Mouse (Mus musculus): Measurements from ENCODE around the gene Fbxl7. TPM values are rescaled to one million over a fixed set of nuclear protein-coding genes. Genes with fewer than 3 reads are reported as not detected.

The Fbxl7 gene
- polyA plus RNA-seq, 1 experiment from 2014 or later = 15.8 TPM

DNA sequence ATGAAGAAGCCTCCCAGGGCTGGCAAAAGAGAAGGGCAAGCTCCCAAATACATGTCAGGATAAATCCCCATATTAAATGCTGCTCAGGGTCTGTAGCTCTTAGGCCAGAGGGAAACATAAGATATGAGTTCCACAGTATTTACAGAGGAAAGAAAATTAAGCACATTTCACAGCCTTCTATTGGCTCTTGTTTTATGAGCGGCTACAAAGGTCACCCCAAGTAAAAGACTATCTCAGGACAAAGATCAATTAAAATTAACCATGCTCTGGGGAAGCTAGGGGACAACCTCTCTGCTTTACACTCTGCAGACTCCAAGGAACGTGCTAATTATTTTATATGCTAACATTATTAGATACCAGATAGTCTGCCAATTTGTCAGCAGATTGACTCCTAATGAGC lies 9.4 kb downstream of the Fbxl7 start:
- no peak for ATAC-seq (replicated peaks; ENCODE audit: low FRiP score)

DNA sequence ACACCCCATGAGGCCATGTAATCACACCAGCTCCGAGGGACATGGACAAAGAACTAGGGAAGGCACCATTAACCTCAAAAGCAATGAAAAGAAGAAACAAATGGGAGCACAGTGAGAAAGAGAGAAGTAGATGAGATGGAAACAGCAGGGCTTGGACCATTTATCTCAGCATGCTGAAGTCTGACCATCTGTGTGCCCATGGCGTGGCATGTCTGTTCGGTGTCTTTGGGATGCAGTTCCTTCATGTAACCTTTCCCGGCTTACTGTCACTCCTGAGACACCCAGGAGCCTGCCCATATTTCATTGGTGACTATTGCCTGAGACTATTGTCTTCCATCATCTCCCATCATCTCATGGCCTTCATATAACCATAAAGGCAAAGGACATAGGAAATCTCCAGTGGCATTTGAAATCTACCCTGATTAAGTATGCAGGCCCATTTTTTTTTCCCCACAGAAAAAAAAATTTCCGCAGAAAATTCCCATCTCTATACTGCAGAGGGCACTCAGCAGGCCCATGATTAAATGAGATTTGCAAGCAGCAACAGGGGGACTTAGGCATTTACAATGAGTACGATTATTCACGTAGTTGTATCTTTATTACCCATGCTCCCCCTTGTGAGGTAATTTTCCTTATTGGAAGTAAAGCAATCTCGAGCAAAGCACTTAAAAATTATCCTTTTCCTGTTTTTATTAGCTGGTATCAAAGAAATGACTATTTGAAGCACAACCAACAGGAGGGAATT lies 15.0 kb downstream of the Fbxl7 start:
- ATAC-seq (replicated peaks; ENCODE audit: low FRiP score) = no peak
- Histone ChIP-seq H3K4me2 (ENCODE audit: low read depth, low read length, severe bottlenecking) (no peak overlapping the region), H3K36me3 (ENCODE audit: control insufficient read depth, insufficient read depth, low read length) (no peaks in the 10 kb centered on the region), H3K4me1 (replicated peaks; ENCODE audit: control insufficient read depth, insufficient read depth, low read length) (no peaks in the 10 kb centered on the region), H3K9ac (ENCODE audit: low read length) (no peak overlapping the region), H3K9me3 (ENCODE audit: control insufficient read depth, low read length) (no peaks in the 10 kb centered on the region), H3K27ac (ENCODE audit: low read depth, low read length) (no peak overlapping the region), H3K27me3 (ENCODE audit: control insufficient read depth, insufficient read depth, low read length) (no peaks in the 10 kb centered on the region), H3K4me3 (ENCODE audit: low read depth, low read length) (no peak overlapping the region)
- 85% methylated on average over 8 of the region's 8 CpGs for WGBS
- no peak for DNase-seq (ENCODE audit: low spot score)

More for the DNA sequence above, 9.4 kb downstream of the Fbxl7 start:
- Histone ChIP-seq H3K36me3 (ENCODE audit: control insufficient read depth, insufficient read depth, low read length) (no peaks in the 10 kb centered on the region), H3K9me3 (ENCODE audit: control insufficient read depth, low read length) (no peaks in the 10 kb centered on the region), H3K27ac (ENCODE audit: low read depth, low read length) (no peak overlapping the region), H3K4me3 (ENCODE audit: low read depth, low read length) (no peak overlapping the region), H3K4me2 (ENCODE audit: low read depth, low read length, severe bottlenecking) (no peak overlapping the region), H3K4me1 (replicated peaks; ENCODE audit: control insufficient read depth, insufficient read depth, low read length) (no peaks in the 10 kb centered on the region), H3K27me3 (ENCODE audit: control insufficient read depth, insufficient read depth, low read length) (no peaks in the 10 kb centered on the region), H3K9ac (ENCODE audit: low read length) (no peak overlapping the region)
- no peak for DNase-seq (ENCODE audit: low spot score)
- 46% methylated on average over 2 of the region's 2 CpGs for WGBS

DNA sequence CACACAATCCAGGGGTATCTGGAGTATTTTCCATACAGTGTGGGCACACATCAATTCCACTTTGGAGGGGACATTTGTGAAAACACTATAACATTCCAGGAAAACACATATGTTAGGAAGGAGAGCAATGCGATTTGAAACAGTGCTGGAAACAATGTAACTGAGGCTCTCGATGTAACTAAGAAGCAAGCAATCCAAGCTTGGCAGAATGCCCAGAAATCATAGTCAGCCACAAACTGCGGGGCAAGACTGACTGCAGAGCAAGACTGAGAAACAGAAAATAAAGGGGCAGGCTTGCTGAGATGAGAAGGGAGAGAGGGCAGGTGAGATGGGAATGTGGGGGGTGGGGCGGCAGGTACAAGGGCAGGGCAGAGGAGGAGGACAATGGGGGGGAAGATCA lies 19.7 kb downstream of the Fbxl7 start:
- Histone ChIP-seq H3K36me3 (ENCODE audit: control insufficient read depth, insufficient read depth, low read length) (no peaks in the 10 kb centered on the region), H3K4me1 (replicated peaks; ENCODE audit: control insufficient read depth, insufficient read depth, low read length) (no peaks in the 10 kb centered on the region), H3K27ac (ENCODE audit: low read depth, low read length) (no peak overlapping the region), H3K9ac (ENCODE audit: low read length) (no peak overlapping the region), H3K27me3 (ENCODE audit: control insufficient read depth, insufficient read depth, low read length) (no peaks in the 10 kb centered on the region), H3K9me3 (ENCODE audit: control insufficient read depth, low read length) (no peaks in the 10 kb centered on the region), H3K4me2 (ENCODE audit: low read depth, low read length, severe bottlenecking) (no peak overlapping the region), H3K4me3 (ENCODE audit: low read depth, low read length) (no peak overlapping the region)
- 41% methylated on average over 4 of the region's 4 CpGs for WGBS
- DNase-seq (ENCODE audit: low spot score) = no peak
- no peak; the same call in 1 of the 2 replicates for ATAC-seq (replicated peaks; ENCODE audit: low FRiP score)

DNA sequence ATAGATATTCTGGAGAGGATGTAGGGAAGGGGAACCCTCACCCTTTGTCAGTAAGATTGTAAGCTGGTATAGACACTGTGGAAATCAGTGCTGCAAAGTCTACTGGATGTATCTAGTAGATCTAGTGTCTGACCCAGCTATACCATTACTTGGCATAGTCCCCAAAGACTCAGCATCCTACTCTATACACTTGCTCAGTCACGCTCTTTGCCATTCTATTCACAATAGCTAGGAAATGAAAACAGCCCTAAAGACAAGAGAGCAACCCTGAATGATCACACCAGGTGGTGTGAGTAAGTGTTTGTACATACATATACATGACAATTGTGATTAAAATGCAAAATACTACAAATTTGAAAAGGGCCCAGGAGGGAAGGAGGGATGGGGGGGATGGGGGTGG lies 23.1 kb downstream of the Fbxl7 start:
- Histone ChIP-seq H3K4me1 (replicated peaks; ENCODE audit: control insufficient read depth, insufficient read depth, low read length) (no peaks in the 10 kb centered on the region), H3K4me3 (ENCODE audit: low read depth, low read length) (no peak overlapping the region), H3K27me3 (ENCODE audit: control insufficient read depth, insufficient read depth, low read length) (no peaks in the 10 kb centered on the region), H3K4me2 (ENCODE audit: low read depth, low read length, severe bottlenecking) (no peak overlapping the region), H3K9ac (ENCODE audit: low read length) (no peak overlapping the region), H3K27ac (ENCODE audit: low read depth, low read length) (no peak overlapping the region), H3K9me3 (ENCODE audit: control insufficient read depth, low read length) (no peaks in the 10 kb centered on the region), H3K36me3 (ENCODE audit: control insufficient read depth, insufficient read depth, low read length) (no peaks in the 10 kb centered on the region)
- DNase-seq (ENCODE audit: low spot score) = no peak
- no peak for ATAC-seq (replicated peaks; ENCODE audit: low FRiP score)
- WGBS = 58% methylated on average over 1 of the region's 1 CpGs

DNA sequence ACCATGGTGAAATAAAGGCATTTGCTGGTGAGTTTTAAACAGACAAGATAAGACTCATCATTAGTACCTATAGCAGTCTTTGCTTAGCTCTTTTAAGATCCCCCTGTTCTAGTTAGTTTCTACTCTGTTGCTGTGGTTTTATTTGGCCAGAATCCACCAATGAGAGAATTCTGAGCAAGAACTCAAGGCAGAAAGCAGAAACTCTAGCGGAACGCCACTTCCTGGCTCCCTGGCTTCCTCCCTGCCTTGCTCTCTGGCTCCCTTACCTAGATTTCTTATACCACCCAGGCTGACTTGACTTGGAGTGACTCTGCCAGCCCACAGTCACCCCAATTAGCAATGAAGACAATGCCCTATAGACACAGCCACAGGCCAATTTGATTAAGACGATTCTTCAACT lies 26.2 kb downstream of the Fbxl7 start:
- Histone ChIP-seq H3K9me3 (ENCODE audit: control insufficient read depth, low read length) (no peaks in the 10 kb centered on the region), H3K27ac (ENCODE audit: low read depth, low read length) (no peak overlapping the region), H3K4me3 (ENCODE audit: low read depth, low read length) (no peak overlapping the region), H3K9ac (ENCODE audit: low read length) (no peak overlapping the region), H3K4me2 (ENCODE audit: low read depth, low read length, severe bottlenecking) (no peak overlapping the region), H3K4me1 (replicated peaks; ENCODE audit: control insufficient read depth, insufficient read depth, low read length) (no peaks in the 10 kb centered on the region), H3K36me3 (ENCODE audit: control insufficient read depth, insufficient read depth, low read length) (no peaks in the 10 kb centered on the region), H3K27me3 (ENCODE audit: control insufficient read depth, insufficient read depth, low read length) (no peaks in the 10 kb centered on the region)
- ATAC-seq (replicated peaks; ENCODE audit: low FRiP score) (no peak), DNase-seq (ENCODE audit: low spot score) (no peak)
- 91% methylated on average over 3 of the region's 3 CpGs for WGBS

DNA sequence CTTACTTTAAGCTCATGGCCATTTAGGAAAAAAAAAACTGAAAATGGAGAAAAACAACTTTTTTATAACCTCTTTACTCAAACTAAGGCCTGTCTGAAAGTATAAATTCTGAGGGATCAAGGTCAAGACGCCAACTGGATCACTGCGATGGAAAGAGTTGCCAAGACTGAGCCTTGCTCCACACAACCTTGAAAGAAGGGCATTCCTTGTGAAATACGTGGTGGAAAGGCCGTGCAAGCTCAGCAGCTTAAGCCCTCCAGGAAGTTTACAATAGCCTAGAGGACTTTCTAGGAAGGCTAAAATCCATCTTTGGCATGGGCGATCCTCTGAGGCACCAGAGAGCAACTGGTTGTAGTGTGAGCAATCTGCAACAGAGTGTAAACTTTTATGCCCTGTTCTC lies 27.9 kb downstream of the Fbxl7 start:
- DNase-seq (ENCODE audit: low spot score) (no peak), ATAC-seq (replicated peaks; ENCODE audit: low FRiP score) (no peak)
- no peaks in the 10 kb centered on the region for H3K36me3 ChIP-seq (ENCODE audit: control insufficient read depth, insufficient read depth, low read length)
- no peak overlapping the region for H3K27ac ChIP-seq (ENCODE audit: low read depth, low read length)
- H3K9ac ChIP-seq (ENCODE audit: low read length) = no peak overlapping the region
- H3K4me3 ChIP-seq (ENCODE audit: low read depth, low read length) = no peak overlapping the region
- 83% methylated on average over 5 of the region's 5 CpGs for WGBS
- no peak overlapping the region for H3K4me2 ChIP-seq (ENCODE audit: low read depth, low read length, severe bottlenecking)
- H3K27me3 ChIP-seq (ENCODE audit: control insufficient read depth, insufficient read depth, low read length) = no peaks in the 10 kb centered on the region
- no peaks in the 10 kb centered on the region for H3K4me1 ChIP-seq (replicated peaks; ENCODE audit: control insufficient read depth, insufficient read depth, low read length)
- H3K9me3 ChIP-seq (ENCODE audit: control insufficient read depth, low read length) = no peaks in the 10 kb centered on the region

DNA sequence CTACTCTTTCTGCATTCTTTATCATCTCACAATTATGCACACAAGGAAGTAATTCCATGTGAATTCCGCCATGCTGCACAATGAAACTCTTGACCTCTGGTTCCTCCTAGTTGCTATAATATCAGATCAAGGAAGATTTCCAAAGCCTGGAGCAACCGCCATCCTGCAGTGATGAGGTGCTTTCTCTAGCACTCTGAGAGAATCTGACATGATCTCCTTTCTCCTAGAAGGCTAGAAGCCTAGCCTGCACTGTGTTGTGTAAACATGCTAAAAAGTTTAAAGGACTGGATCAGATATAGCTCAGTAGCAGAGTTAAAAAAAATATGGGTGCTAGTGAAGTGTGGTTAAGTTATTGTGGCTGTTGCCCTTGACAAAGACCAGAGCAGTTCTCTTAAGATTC lies 33.2 kb downstream of the Fbxl7 start:
- ATAC-seq (replicated peaks; ENCODE audit: low FRiP score) = no peak
- no peak overlapping the region for H3K4me3 ChIP-seq (ENCODE audit: low read depth, low read length)
- no peak overlapping the region for H3K4me2 ChIP-seq (ENCODE audit: low read depth, low read length, severe bottlenecking)
- H3K27ac ChIP-seq (ENCODE audit: low read depth, low read length) = no peak overlapping the region
- H3K36me3 ChIP-seq (ENCODE audit: control insufficient read depth, insufficient read depth, low read length) = no peaks in the 10 kb centered on the region
- 83% methylated on average over 2 of the region's 2 CpGs for WGBS
- no peaks in the 10 kb centered on the region for H3K9me3 ChIP-seq (ENCODE audit: control insufficient read depth, low read length)
- no peaks in the 10 kb centered on the region for H3K4me1 ChIP-seq (replicated peaks; ENCODE audit: control insufficient read depth, insufficient read depth, low read length)
- no peaks in the 10 kb centered on the region for H3K27me3 ChIP-seq (ENCODE audit: control insufficient read depth, insufficient read depth, low read length)
- no peak overlapping the region for H3K9ac ChIP-seq (ENCODE audit: low read length)
- DNase-seq (ENCODE audit: low spot score) = no peak

DNA sequence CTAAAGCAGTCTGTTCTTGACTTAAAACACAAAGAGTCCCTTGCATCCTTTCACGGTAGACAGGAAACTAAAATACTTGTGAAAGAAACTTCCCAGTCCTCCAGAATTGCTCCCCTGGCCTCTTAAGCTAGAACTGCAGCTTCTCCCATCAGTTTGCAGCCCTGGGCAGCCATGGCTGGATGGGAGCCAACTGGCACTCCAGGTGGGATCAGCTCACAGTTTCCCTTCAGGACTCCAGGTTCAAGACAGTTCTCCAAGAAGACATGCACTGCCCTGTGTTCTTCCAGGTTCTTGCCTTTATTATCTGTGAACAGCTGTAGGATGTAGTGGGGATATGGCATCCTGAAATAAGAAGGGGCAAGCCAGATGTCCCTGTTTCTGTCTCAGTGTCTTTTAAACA lies 45.8 kb downstream of the Fbxl7 start:
- no peak for DNase-seq (ENCODE audit: low spot score)
- Histone ChIP-seq H3K9me3 (ENCODE audit: control insufficient read depth, low read length) (no peaks in the 10 kb centered on the region), H3K4me3 (ENCODE audit: low read depth, low read length) (no peak overlapping the region), H3K4me1 (replicated peaks; ENCODE audit: control insufficient read depth, insufficient read depth, low read length) (no peaks in the 10 kb centered on the region), H3K27ac (ENCODE audit: low read depth, low read length) (no peak overlapping the region), H3K4me2 (ENCODE audit: low read depth, low read length, severe bottlenecking) (no peak overlapping the region), H3K9ac (ENCODE audit: low read length) (no peak overlapping the region), H3K36me3 (ENCODE audit: control insufficient read depth, insufficient read depth, low read length) (no peaks in the 10 kb centered on the region), H3K27me3 (ENCODE audit: control insufficient read depth, insufficient read depth, low read length) (no peaks in the 10 kb centered on the region)
- ATAC-seq (replicated peaks; ENCODE audit: low FRiP score) = no peak
- 67% methylated on average over 1 of the region's 1 CpGs for WGBS

DNA sequence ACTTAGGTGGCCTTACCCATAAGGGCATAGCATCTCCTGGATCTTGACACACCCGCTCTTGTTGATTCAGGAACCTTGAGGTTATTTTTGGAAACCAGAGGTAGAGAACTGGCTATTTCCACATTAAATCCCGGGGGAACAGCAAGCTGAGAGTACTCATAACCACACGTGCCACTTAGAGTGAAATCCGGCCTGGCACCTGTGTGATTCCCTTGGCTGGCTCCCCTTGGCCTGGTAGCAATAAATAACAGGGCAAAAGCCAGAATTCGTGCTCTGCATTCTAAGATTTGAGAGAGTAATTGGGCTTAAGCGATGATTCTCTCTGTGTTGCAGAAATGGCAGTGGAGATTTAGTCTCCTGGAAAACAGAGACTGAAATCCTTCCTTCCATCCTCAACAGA lies 53.2 kb downstream of the Fbxl7 start:
- Histone ChIP-seq H3K4me3 (ENCODE audit: low read depth, low read length) (no peak overlapping the region), H3K9me3 (ENCODE audit: control insufficient read depth, low read length) (no peaks in the 10 kb centered on the region), H3K9ac (ENCODE audit: low read length) (no peak overlapping the region), H3K27me3 (ENCODE audit: control insufficient read depth, insufficient read depth, low read length) (no peaks in the 10 kb centered on the region), H3K4me2 (ENCODE audit: low read depth, low read length, severe bottlenecking) (no peak overlapping the region), H3K4me1 (replicated peaks; ENCODE audit: control insufficient read depth, insufficient read depth, low read length) (no peaks in the 10 kb centered on the region), H3K36me3 (ENCODE audit: control insufficient read depth, insufficient read depth, low read length) (no peaks in the 10 kb centered on the region), H3K27ac (ENCODE audit: low read depth, low read length) (no peak overlapping the region)
- 91% methylated on average over 6 of the region's 6 CpGs for WGBS
- DNase-seq (ENCODE audit: low spot score) = no peak
- ATAC-seq (replicated peaks; ENCODE audit: low FRiP score) = no peak
